Mouse (Mus musculus): ENCODE measurements at regions not wholly inside any gene's neighbourhood (a gene's known extent, or its start where the extent isn't known, plus 50 kb on each side); places are given as distances from the start of the nearest gene placed in this dataset.
"Not testable (repeated sequence)": the region's sequence is repeated elsewhere in the genome, so short reads cannot be mapped to it uniquely, and the experiment has no call there.

GRCm38 (mm10) chr4:81593431-81593830, 150.8 kb upstream of the Mpdz start:
- TF ChIP-seq MAFK (IDR thresholded peaks at IDR 0.05; ENCODE audit: insufficient read depth, low read depth, low read length); ZNF384 (IDR thresholded peaks at IDR 0.05; ENCODE audit: low read depth, low read length); HCFC1 (IDR thresholded peaks at IDR 0.05; ENCODE audit: borderline replicate concordance, insufficient read depth, low read length); CHD2 (IDR thresholded peaks at IDR 0.05; ENCODE audit: low read depth, low read length): not testable (repeated sequence)
